Mouse (Mus musculus): Measurements from ENCODE around the gene Barhl1. TPM values are rescaled to one million over a fixed set of nuclear protein-coding genes. Genes with fewer than 3 reads are reported as not detected.

Gene Barhl1
- not detected for total RNA-seq (2023)

DNA sequence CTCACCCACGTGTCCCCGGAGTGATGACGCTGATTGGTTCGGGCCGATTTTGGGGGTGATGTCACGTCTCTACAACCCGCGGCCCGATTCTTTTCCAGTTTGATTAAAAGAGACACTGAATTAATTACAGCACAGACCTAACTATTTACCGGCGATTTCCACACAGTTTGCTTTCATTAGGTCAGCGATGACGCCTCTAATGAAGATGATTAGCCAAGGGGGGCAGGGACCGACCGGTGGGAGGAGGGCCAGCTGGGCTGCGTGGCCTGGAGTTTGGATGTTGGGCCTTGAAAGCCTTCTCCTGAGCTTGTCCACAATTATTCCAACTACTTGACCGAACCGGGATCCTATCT lies at the start of gene Barhl1:
Gene Barhl1, minus strand, starts transcription at position 156 of the 353 bp plus-strand sequence.

Other genes with a start within 250 kb of the Barhl1 start
- gene Spaca9, start 216.9 kb downstream of the Barhl1 start, total RNA-seq (2023), result 10 to 100 TPM; 16.0 to 20.6 TPM
- 1 to 10 TPM; 3.2 to 5.5 TPM for gene Ak8, start 216.5 kb downstream of the Barhl1 start, total RNA-seq (2023)
- 10 to 100 TPM; 10.9 to 12.1 TPM for gene Gtf3c4, start 76.3 kb downstream of the Barhl1 start, total RNA-seq (2023)
- 1 to 10 TPM; 5.6 to 6.4 TPM for gene Ddx31, start 76.3 kb downstream of the Barhl1 start, total RNA-seq (2023)
- not detected for gene Cfap77, start 138.4 kb upstream of the Barhl1 start, total RNA-seq (2023)
- gene Ttf1, start 143.6 kb upstream of the Barhl1 start, total RNA-seq (2023), result 10 to 100 TPM; 18.4 to 18.8 TPM
- 10 to 100 TPM; 37.3 to 40.1 TPM for gene Setx, start 207.5 kb upstream of the Barhl1 start, total RNA-seq (2023)

Measured in neutrophil, adult 83 days (primary cell).